Mouse (Mus musculus) forebrain, embryonic 12.5 days (tissue): Measurements from ENCODE around the gene Map4. TPM values are rescaled to one million over a fixed set of nuclear protein-coding genes. Genes with fewer than 3 reads are reported as not detected.
A peak's percentile ranks its signal among the peaks of the same experiment; 100 is the strongest.

ENCODE experiments used
- ATAC-seq: fragments of 200-750 bp; cut with Nextera tagmentation; 2 replicates; pipeline ENCODE4 v1.8.0; 2017; ENCODE audit warnings: moderate TSS enrichment; ENCODE audit not compliant: low FRiP score
- H3K27ac ChIP-seq: fragments of 300-500 bp; sonication (generic); 2 replicates; pipeline ENCODE4 v1.5.1; 2016; ENCODE audit warnings: mild to moderate bottlenecking
- H3K27me3 ChIP-seq: fragments of 300-500 bp; sonication (generic); 2 replicates; pipeline ENCODE4 v1.6.1; 2016; ENCODE audit warnings: mild to moderate bottlenecking
- H3K36me3 ChIP-seq: fragments of 300-500 bp; sonication (generic); replicated peaks from 2 replicates; pipeline ENCODE4 v1.6.1; 2016; ENCODE audit warnings: mild to moderate bottlenecking
- H3K4me1 ChIP-seq: fragments of 300-500 bp; sonication (generic); 2 replicates; pipeline ENCODE4 v1.6.1; 2016
- H3K4me2 ChIP-seq: fragments of 300-500 bp; sonication (generic); 2 replicates; pipeline ENCODE4 v1.6.1; 2016; ENCODE audit warnings: mild to moderate bottlenecking, moderate library complexity
- H3K4me3 ChIP-seq: fragments of 300-500 bp; sonication (generic); replicated peaks from 2 replicates; pipeline ENCODE4 v1.5.1; 2016; ENCODE audit warnings: mild to moderate bottlenecking
- H3K9ac ChIP-seq: fragments of 300-500 bp; sonication (generic); 2 replicates; pipeline ENCODE4 v1.6.1; 2016; ENCODE audit warnings: mild to moderate bottlenecking
- H3K9me3 ChIP-seq: fragments of 300-500 bp; sonication (generic); 2 replicates; pipeline ENCODE4 v1.6.1; 2016
- WGBS: fragments of 180-500 bp; shearing (Covaris S2); methylation state at CpG from one replicate; pipeline ENCODE4 v1.1.7; 2016; 5-methylcytosine and 5-hydroxymethylcytosine counted together
- polyA plus RNA-seq: library from polyadenylated mRNA; unstranded; fragments of >200 nt; fragmentation: Nextera tagmentation; extraction: Ambion mirVana; gene quantifications from 2 replicates; pipeline ENCODE4 v1.2.1, GENCODE M21; 2016

Map4 gene
- polyA plus RNA-seq, 1 experiment from 2014 or later, result 94.5 TPM

DNA sequence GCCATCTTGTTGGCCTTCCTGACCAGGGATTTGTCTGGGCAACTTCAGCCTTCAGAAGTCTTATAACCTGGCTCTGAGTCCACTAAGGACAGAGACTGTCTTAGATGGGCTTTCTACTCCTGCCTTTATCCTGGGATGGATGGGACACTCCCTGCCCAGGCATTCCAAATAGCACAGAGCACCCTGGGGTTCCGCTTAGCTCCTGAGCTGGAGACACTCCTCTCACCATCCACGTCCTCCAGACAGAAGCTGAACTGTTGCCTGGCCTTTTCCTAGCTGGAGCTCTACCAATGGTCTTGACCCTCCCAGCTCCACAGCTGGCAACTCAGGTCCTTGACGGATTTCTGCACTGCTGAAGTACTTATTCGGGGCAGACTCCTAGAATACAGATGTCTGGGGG is 29.0 kb upstream of the Map4 start:
- Histone ChIP-seq H3K27ac (no peak overlapping the region), H3K4me2 (no peak overlapping the region), H3K27me3 (no peaks in the 10 kb centered on the region), H3K4me1 (no peaks in the 10 kb centered on the region), H3K36me3 (no peaks in the 10 kb centered on the region), H3K4me3 (no peak overlapping the region), H3K9ac (no peak overlapping the region), H3K9me3 (no peaks in the 10 kb centered on the region)
- ATAC-seq, result no peak
- WGBS, result 66% methylated on average over 4 of the region's 4 CpGs

DNA sequence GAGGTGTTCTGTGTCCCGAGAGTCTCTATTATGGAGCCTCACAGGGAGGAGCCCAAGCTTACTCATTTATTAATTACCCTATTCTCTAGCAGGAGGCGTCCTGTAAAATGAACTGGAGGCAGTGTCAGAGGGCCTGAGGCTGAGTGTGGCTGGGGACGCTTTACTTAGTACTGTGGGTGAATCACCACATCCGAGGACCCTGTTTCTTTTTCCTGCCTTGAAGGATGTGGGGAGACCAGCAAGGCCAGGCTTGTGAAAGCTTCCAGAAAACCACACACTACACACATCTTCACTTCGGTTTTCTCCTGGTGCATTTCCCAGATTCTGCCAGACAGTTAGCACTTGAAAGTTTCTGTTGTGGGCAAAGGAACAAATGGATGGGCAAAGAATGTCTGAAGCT is 28.5 kb upstream of the Map4 start:
- no peaks in the 10 kb centered on the region for H3K4me1 ChIP-seq
- no peaks in the 10 kb centered on the region for H3K36me3 ChIP-seq
- no peak overlapping the region for H3K9ac ChIP-seq
- H3K4me3 ChIP-seq, result no peak overlapping the region
- H3K9me3 ChIP-seq, result no peaks in the 10 kb centered on the region
- WGBS, result 60% methylated on average over 5 of the region's 5 CpGs
- no peak overlapping the region for H3K27ac ChIP-seq
- no peak for ATAC-seq
- no peak overlapping the region for H3K4me2 ChIP-seq
- no peaks in the 10 kb centered on the region for H3K27me3 ChIP-seq

DNA sequence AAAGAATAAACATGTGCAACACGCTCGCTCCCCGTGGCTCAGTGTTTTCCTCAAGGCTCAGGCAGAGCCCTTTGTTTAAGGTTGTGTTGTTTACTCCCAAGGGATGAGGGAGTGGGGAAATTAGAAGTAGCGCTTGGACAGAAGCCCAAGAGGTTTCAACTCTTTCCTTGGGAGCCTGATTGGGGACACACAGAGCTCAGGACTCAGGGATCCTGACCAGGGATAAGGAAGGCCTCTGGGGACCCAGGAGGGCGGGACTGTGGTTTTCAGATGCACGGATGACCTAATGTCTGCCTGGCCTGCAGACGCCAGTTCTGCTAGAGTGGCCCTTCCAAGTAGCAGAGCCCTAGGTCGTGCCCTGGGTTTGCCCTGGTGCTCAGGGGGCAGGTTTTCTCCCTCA is 24.0 kb upstream of the Map4 start:
- Histone ChIP-seq H3K9ac (no peak overlapping the region), H3K9me3 (no peaks in the 10 kb centered on the region), H3K4me1 (no peaks in the 10 kb centered on the region), H3K4me2 (no peak overlapping the region), H3K27ac (no peak overlapping the region), H3K4me3 (no peak overlapping the region), H3K27me3 (no peaks in the 10 kb centered on the region), H3K36me3 (no peaks in the 10 kb centered on the region)
- 64% methylated on average over 8 of the region's 8 CpGs for WGBS
- ATAC-seq, result no peak

DNA sequence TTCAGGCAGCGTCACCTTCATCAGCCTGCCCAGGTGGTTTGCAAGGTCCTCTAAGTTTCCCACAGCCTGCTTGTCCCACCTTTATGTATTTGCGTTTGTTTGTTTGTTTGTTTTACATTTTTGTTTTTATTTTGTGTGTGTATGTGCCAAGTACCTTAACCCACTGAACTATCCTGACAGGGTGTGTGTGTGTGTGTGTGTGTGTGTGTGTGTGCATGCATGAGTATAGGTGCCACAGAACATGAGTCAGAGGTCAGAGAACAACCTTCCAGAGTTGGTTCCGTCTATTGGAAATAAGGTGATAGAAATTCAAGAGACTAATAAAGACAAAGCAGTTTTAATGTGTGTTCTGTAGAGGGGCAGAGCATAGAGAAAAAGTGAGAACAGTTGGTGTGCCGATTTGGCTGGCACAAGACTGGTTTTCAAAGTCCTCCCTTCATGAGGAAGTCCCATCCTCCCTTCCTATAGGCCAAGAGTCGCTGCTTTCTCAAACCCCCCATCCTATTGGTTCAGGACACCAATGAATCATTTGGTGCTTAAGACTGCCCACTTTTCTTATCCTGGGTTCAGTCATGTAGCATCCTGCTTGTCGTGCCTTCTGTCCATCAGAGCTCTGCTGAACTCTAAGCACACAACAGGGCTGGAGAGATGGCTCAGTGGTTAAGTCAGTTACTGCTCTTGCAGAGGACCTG is 23.3 kb upstream of the Map4 start:
- WGBS, result 81% methylated on average over 6 of the region's 6 CpGs

DNA sequence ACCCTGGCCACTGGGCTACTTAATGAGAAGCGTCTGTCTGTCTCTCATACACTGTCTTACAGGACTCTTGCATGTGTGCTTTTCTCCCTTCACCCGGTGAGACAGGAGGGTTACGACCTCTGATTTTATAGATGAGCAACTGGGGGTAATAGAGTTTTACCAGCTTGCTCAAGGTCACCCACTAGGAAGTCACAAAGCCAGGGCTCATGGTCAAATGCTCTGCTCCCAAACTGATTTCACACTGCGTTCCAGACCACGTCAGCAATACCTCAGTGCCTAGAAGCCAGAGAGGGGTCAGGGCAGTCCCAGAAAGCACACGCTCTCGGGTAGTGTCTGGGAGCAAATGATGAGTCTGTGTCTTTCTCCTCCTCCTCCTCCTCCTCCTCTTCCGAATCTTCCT is 22.2 kb upstream of the Map4 start:
- no peak overlapping the region for H3K4me3 ChIP-seq
- WGBS, result 86% methylated on average over 8 of the region's 8 CpGs
- no peaks in the 10 kb centered on the region for H3K27me3 ChIP-seq
- no peak overlapping the region for H3K9ac ChIP-seq
- ATAC-seq, result no peak
- H3K36me3 ChIP-seq, result no peaks in the 10 kb centered on the region
- H3K4me2 ChIP-seq, result no peak overlapping the region
- no peaks in the 10 kb centered on the region for H3K9me3 ChIP-seq
- no peak overlapping the region for H3K27ac ChIP-seq
- no peaks in the 10 kb centered on the region for H3K4me1 ChIP-seq

More for the DNA sequence above, 23.3 kb upstream of the Map4 start:
- no peak overlapping the region for H3K27ac ChIP-seq
- no peaks in the 10 kb centered on the region for H3K36me3 ChIP-seq
- H3K9me3 ChIP-seq, result no peaks in the 10 kb centered on the region
- H3K27me3 ChIP-seq, result no peaks in the 10 kb centered on the region
- no peak overlapping the region for H3K4me3 ChIP-seq
- H3K4me2 ChIP-seq, result no peak overlapping the region
- H3K4me1 ChIP-seq, result no peaks in the 10 kb centered on the region
- ATAC-seq, result no peak
- no peak overlapping the region for H3K9ac ChIP-seq

DNA sequence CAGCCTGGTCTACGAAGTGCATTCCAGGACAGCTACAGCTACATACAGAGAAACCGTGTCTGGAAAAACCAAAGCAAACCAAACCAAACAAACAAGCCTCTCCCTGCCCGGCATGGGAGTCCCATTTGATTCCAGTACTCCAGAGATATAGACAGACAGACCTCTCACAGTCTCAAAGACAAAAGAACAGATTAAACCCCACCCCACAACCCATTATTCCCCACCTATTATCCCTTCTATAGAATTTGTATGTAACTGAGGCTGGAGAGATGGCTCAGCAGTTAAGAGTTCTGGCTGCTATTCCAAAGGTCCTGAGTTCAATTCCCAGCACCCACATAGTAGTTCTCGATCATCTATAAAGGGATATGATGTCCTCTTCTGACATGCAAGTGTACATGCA is 21.3 kb upstream of the Map4 start:
- H3K4me2 ChIP-seq, result no peak overlapping the region
- no peaks in the 10 kb centered on the region for H3K4me1 ChIP-seq
- no peak overlapping the region for H3K4me3 ChIP-seq
- WGBS, result 89% methylated on average over 4 of the region's 4 CpGs
- H3K9ac ChIP-seq, result no peak overlapping the region
- ATAC-seq, result no peak
- H3K9me3 ChIP-seq, result no peaks in the 10 kb centered on the region
- H3K27me3 ChIP-seq, result no peaks in the 10 kb centered on the region
- no peaks in the 10 kb centered on the region for H3K36me3 ChIP-seq
- no peak overlapping the region for H3K27ac ChIP-seq

DNA sequence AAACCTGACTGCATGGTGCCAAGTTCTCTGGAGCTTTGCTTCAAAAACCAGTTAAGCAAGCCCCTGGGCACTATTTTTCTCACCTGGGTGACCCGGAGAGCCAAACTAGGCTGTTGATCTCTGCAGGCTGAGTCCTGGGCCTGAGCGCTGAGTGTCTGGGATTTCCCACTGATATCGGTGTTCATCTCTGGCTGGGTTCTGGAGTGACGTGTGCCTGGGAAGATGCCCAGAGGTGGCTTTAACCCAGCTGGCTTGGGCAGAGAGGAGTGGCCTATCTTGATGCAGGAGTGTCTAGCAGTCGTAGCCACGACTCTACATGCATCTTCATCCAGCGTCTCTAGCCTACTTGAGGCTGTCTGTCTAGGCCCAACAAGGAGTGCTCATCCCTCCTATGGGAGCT is 19.5 kb upstream of the Map4 start:
- H3K4me2 ChIP-seq, result no peak overlapping the region
- 85% methylated on average over 7 of the region's 7 CpGs for WGBS
- no peak overlapping the region for H3K9ac ChIP-seq
- no peak for ATAC-seq
- no peaks in the 10 kb centered on the region for H3K9me3 ChIP-seq
- no peaks in the 10 kb centered on the region for H3K36me3 ChIP-seq
- no peaks in the 10 kb centered on the region for H3K27me3 ChIP-seq
- no peak overlapping the region for H3K27ac ChIP-seq
- no peaks in the 10 kb centered on the region for H3K4me1 ChIP-seq
- H3K4me3 ChIP-seq, result no peak overlapping the region

DNA sequence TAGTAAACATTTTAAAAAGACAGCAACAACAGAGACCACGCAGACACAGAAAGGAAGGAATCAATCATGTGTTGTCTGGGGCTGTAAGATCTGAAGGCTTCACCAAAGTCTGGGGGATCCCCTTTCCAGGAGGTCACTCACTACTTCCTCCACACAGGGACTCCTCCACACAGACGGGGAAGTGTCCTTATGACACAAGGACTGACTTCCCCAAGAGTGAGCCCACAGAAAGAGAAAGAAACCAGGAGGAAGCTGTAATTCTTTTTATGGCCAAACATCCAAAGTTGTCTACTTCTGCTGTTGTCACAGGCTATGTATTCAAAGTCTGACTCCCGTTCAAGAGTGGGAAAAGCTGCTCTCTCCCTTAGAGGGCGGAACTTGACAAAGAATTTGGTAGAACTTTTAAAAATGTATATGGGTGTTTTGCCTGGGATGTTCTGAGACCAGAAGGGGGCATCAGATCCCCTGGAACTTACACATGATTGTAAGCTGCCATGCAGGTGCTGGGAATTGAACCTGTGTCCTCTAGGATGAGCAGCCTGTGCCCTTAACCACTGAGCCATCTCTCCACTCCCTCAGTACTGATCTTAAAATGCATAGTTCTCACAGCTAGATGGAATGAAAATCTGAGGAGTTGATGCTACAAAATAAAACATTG is 16.9 kb upstream of the Map4 start:
- no peaks in the 10 kb centered on the region for H3K36me3 ChIP-seq
- no peaks in the 10 kb centered on the region for H3K4me1 ChIP-seq
- no peak overlapping the region for H3K9ac ChIP-seq
- ATAC-seq, result no peak
- H3K27ac ChIP-seq, result no peak overlapping the region
- 88% methylated on average over 4 of the region's 4 CpGs for WGBS
- H3K27me3 ChIP-seq, result no peaks in the 10 kb centered on the region
- H3K9me3 ChIP-seq, result no peaks in the 10 kb centered on the region
- H3K4me3 ChIP-seq, result no peak overlapping the region
- no peak overlapping the region for H3K4me2 ChIP-seq

DNA sequence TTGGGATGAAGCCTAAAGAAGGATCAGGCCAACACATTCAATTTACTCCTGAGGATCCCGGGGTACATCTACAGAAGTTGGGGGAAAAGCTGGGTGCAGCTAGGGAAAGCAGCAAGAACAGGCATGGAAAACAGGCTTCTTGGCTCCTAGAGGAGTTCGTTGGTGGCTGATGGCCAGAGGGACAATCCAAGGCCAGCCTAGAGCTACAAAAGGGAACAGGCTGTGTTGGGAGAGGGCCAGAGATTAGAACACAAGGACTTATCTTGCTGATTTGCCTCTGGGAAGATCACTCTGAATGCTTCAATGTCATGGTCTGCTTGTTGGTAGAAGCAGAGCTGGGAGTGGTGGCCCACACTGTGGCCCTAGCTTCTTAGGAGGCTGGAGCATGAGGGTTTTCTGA is 13.3 kb upstream of the Map4 start:
- H3K4me2 ChIP-seq, result no peak overlapping the region
- 92% methylated on average over 2 of the region's 2 CpGs for WGBS
- no peaks in the 10 kb centered on the region for H3K36me3 ChIP-seq
- H3K4me3 ChIP-seq, result no peak overlapping the region
- H3K9ac ChIP-seq, result no peak overlapping the region
- no peaks in the 10 kb centered on the region for H3K9me3 ChIP-seq
- H3K27me3 ChIP-seq, result no peaks in the 10 kb centered on the region
- no peak overlapping the region for H3K27ac ChIP-seq
- ATAC-seq, result no peak
- no peaks in the 10 kb centered on the region for H3K4me1 ChIP-seq

DNA sequence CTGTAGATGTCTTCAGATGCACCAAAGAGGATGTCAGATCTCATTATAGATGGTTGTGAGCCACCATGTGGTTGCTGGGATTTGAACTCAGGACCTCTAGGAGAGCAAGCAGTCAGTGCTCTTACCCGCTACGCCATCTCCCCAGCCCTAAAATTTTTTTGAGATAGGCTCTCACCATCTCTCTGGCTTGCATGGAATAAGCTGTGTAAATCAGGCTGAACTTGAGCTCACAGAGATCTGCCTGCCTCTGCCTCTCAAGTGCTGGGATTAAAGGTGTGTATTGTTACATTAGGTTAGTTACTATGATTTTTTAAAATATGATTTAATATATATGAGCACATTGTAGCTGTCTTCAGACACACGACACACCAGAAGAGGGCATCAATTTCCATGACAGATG is 2.1 kb upstream of the Map4 start:
- no peak overlapping the region for H3K9ac ChIP-seq
- no peak overlapping the region for H3K27ac ChIP-seq
- 95% methylated on average over 3 of the region's 3 CpGs for WGBS
- H3K36me3 ChIP-seq, result no peaks in the 10 kb centered on the region
- no peak overlapping the region for H3K4me3 ChIP-seq
- no peaks in the 10 kb centered on the region for H3K9me3 ChIP-seq
- H3K27me3 ChIP-seq, result no peaks in the 10 kb centered on the region
- H3K4me2 ChIP-seq, result no peak overlapping the region
- H3K4me1 ChIP-seq, result peaks cover 16% of the 10 kb centered on the region
- ATAC-seq, result no peak

DNA sequence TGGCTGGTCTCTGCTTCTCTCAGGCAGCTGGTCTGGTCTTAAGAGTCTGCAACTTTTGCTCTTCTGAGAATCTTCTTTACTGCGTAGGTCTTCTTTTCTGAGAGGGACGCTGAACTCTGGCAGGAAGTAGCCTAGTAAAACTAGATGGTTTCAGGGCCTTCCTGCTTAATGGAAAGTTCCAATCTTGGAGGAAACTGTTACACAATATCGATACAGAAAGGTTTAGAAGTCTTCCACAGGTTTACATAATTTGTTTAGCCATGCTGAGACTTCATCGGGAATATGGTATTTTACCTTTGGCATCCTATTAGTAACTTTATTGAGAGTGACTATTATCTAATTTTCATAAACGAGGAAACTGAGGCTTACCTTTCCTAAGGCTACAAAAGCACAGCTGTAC is 1.2 kb upstream of the Map4 start:
- no peaks in the 10 kb centered on the region for H3K27me3 ChIP-seq
- H3K4me2 ChIP-seq, result no peak overlapping the region
- WGBS, result 94% methylated on average over 5 of the region's 5 CpGs
- peaks cover 16% of the 10 kb centered on the region for H3K4me1 ChIP-seq
- no peak overlapping the region for H3K4me3 ChIP-seq
- no peaks in the 10 kb centered on the region for H3K9me3 ChIP-seq
- H3K36me3 ChIP-seq, result no peaks in the 10 kb centered on the region
- ATAC-seq, result no peak
- H3K9ac ChIP-seq, result no peak overlapping the region
- H3K27ac ChIP-seq, result no peak overlapping the region

DNA sequence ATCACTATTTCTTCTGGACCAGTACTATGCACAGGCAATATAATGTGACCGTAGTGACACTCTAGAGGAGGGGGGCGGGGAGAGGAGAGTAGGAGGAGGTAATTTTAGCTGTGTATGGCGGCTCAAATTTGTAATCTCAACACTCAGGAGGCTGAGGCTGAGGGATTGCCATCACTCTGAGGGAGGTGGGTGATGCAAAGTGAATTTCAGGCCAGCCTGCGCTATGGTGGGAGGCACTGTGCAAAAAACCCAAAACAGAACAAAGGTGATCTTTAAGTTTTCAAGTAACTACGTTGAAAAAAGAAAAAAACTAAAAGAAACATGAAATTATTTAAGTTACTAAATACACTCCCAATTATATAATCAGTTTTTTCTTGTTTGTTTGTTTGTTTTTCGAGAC is 508 bp upstream of the Map4 start:
- H3K4me1 ChIP-seq, result peaks cover 16% of the 10 kb centered on the region
- H3K27ac ChIP-seq, result peak overlapping the region; percentile 97
- no peaks in the 10 kb centered on the region for H3K27me3 ChIP-seq
- H3K4me3 ChIP-seq, result peak overlapping the region; percentile 70
- no peaks in the 10 kb centered on the region for H3K36me3 ChIP-seq
- 79% methylated on average over 6 of the region's 6 CpGs for WGBS
- ATAC-seq, result no peak
- peak overlapping the region; percentile 82 for H3K4me2 ChIP-seq
- 0 out of 2 replicates have a peak overlapping the region, but pooled peaks have one; percentile 73 for H3K9ac ChIP-seq
- H3K9me3 ChIP-seq, result no peaks in the 10 kb centered on the region

DNA sequence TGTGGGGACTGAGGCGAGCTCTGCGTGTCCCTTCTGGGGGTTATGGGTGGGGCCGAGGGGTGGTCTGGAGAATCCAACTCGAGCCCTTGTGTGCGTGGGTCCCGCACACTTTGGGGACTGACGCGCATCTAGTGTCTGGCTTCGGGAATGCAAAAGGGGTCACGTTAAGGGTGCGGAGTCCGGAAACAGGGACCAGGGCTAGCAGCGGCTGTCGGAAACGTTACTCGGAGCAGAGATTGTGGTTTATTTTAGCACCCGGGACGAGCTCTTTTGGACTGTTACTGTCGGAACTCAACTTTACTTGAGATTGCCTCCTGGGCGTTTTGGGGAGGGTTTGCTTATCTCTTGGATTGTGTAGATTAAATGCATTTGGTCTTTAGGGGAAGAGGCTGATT is 1.1 kb downstream of the Map4 start:
- Histone ChIP-seq H3K27me3 (no peaks in the 10 kb centered on the region), H3K4me2 (peak overlapping the region; percentile 82), H3K4me3 (peak overlapping the region; percentile 70), H3K36me3 (no peaks in the 10 kb centered on the region), H3K4me1 (peaks cover 16% of the 10 kb centered on the region), H3K27ac (peak overlapping the region; percentile 97), H3K9me3 (no peaks in the 10 kb centered on the region), H3K9ac (peak overlapping the region; percentile 73)
- WGBS, result under 1% methylated on average over 20 of the region's 20 CpGs
- ATAC-seq, result no peak
